Mouse (Mus musculus): Measurements from ENCODE around the gene Eif2b2. TPM values are rescaled to one million over a fixed set of nuclear protein-coding genes. Genes with fewer than 3 reads are reported as not detected.

The Eif2b2 gene
- polyA plus RNA-seq, 1 experiment from 2014 or later, result 108 TPM

DNA sequence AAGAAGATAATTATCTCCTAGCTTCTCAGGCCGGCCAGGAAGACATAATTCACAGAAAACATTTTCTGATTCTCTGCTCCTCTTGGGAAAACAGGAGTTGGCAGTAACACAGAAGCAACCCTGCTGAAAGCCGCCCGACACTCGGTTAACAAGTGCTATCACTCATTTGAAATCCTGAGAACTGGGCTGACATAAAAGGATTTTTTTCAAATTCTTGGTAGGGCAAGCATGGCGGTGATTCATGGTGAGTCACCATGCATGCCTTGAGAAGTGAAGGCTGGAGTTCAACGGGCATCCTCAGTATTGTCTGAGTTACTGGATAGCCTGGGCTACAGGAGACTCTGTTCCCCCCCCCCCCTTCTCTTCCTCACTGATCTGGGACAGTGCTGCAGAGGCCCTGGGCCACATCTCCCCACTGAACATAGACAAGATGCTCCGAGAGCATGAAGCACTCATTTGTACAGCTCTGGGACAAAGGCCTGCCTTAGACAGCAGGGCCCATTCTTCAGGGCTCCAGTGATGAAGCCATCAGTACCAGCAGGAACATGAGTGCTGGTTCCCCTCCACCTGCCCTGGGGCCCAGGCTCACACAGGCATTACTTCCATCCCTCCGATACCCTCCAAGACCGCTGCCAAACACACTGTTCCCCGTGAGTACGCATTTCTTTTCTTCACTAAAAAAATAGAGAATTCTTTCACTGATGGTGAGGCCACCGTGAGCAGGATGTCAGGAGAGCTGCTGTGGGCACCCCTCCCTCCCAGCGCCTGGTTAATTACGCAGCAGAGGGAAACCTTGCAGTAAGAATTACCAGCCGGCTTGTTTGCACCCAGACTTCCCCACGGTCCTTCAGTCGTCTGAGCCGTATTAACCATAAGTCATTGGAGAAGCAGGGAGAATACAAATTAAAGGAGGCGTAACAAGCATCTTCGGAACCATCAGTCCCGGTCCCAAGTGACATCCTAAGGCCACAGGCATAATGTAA lies 14.4 kb downstream of the Eif2b2 start:
- Histone ChIP-seq H3K27ac (ENCODE audit: low read length) (peak overlapping the region; percentile 50; the same call in 1 of the 2 replicates), H3K4me1 (ENCODE audit: insufficient read depth, low read length) (peaks cover 28% of the 10 kb centered on the region), H3K36me3 (ENCODE audit: insufficient read depth, low read length) (no peaks in the 10 kb centered on the region), H3K4me2 (replicated peaks; ENCODE audit: low read depth, low read length) (no peak overlapping the region), H3K27me3 (ENCODE audit: insufficient read depth, low read length) (no peaks in the 10 kb centered on the region), H3K4me3 (ENCODE audit: low read length) (no peak overlapping the region), H3K9ac (replicated peaks; ENCODE audit: low read length) (no peak overlapping the region), H3K9me3 (ENCODE audit: low read length) (no peaks in the 10 kb centered on the region)
- 0 out of 2 replicates have a peak, but pooled peaks have one; percentile 34 for ATAC-seq (ENCODE audit: low FRiP score, low TSS enrichment)
- 47% methylated on average over 21 of the region's 21 CpGs for WGBS

DNA sequence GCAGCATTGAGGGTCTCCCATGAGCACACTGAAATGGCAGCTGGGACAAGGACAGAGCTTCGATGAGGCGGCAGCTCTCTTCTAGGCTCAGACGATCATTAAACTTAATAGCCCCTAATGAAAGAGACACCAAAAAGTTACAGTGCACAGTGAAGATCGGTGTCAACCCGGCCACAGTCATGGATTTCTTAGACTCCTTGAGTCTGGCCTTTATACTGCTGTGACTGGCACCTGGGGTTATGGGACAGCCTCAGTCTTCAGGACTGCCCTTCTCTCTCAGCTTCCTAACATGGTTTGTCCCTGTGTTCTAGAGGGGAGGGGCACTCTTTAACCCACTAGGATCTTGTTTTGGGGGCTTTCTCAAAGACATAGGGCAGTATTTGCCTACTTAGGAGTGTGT lies 18.3 kb downstream of the Eif2b2 start:
- Histone ChIP-seq H3K27ac (ENCODE audit: low read length) (no peak overlapping the region), H3K4me1 (ENCODE audit: insufficient read depth, low read length) (peaks cover 20% of the 10 kb centered on the region), H3K27me3 (ENCODE audit: insufficient read depth, low read length) (no peaks in the 10 kb centered on the region), H3K36me3 (ENCODE audit: insufficient read depth, low read length) (no peaks in the 10 kb centered on the region), H3K9me3 (ENCODE audit: low read length) (no peaks in the 10 kb centered on the region), H3K4me2 (replicated peaks; ENCODE audit: low read depth, low read length) (no peak overlapping the region), H3K4me3 (ENCODE audit: low read length) (no peak overlapping the region), H3K9ac (replicated peaks; ENCODE audit: low read length) (no peak overlapping the region)
- 0 out of 2 replicates have a peak, but pooled peaks have one; percentile 63 for ATAC-seq (ENCODE audit: low FRiP score, low TSS enrichment)
- WGBS, result 27% methylated on average over 5 of the region's 5 CpGs

- no peak overlapping the region for H3K9ac ChIP-seq (replicated peaks; ENCODE audit: low read length)
- 81% methylated on average over 3 of the region's 3 CpGs for WGBS
- no peak for ATAC-seq (ENCODE audit: low FRiP score, low TSS enrichment)
- no peak overlapping the region for H3K27ac ChIP-seq (ENCODE audit: low read length)
- H3K9me3 ChIP-seq (ENCODE audit: low read length), result peaks cover 12% of the 10 kb centered on the region
- no peaks in the 10 kb centered on the region for H3K27me3 ChIP-seq (ENCODE audit: insufficient read depth, low read length)
- H3K4me3 ChIP-seq (ENCODE audit: low read length), result no peak overlapping the region
- peaks cover 6% of the 10 kb centered on the region for H3K36me3 ChIP-seq (ENCODE audit: insufficient read depth, low read length)
- H3K4me1 ChIP-seq (ENCODE audit: insufficient read depth, low read length), result peaks cover 4% of the 10 kb centered on the region; the same call in 1 of the 2 replicates
- no peak overlapping the region for H3K4me2 ChIP-seq (replicated peaks; ENCODE audit: low read depth, low read length)
These were observed 32.8 kb downstream of the Eif2b2 start for GRCm38 (mm10) chr12:85252083-85252482.

DNA sequence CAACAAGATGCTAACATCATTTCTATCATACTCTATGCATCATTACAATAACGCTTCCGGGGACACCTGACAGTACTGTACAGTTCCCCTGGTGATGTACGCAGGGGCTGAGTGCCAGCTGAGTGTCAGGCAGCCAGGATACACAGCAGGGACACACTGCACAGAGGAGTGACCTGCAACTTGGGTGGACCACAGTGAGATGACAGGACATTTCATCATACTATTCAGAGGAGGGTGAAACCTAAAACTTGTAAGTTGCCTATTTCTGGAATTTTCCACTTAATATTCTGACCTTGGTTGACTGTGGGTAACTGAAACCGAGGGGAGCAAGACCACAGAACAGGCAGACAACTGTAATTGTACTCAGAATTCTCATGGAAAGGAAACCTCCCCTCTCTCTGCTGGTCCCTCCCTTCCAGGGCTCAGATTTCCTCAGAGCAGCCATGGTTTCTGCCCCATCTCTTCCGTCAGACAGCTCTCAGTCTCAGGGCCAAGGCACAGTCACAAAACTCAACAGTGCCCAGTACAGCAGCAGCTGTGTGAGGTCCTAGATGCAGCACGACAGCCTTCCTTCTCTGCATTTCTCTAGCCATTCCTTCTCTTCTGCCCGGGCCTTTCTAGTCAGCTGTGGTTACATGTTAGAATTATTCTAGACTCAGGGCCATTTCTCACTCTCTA lies 36.9 kb downstream of the Eif2b2 start:
- WGBS, result 38% methylated on average over 7 of the region's 7 CpGs
- peak; percentile 86 for ATAC-seq (ENCODE audit: low FRiP score, low TSS enrichment)

DNA sequence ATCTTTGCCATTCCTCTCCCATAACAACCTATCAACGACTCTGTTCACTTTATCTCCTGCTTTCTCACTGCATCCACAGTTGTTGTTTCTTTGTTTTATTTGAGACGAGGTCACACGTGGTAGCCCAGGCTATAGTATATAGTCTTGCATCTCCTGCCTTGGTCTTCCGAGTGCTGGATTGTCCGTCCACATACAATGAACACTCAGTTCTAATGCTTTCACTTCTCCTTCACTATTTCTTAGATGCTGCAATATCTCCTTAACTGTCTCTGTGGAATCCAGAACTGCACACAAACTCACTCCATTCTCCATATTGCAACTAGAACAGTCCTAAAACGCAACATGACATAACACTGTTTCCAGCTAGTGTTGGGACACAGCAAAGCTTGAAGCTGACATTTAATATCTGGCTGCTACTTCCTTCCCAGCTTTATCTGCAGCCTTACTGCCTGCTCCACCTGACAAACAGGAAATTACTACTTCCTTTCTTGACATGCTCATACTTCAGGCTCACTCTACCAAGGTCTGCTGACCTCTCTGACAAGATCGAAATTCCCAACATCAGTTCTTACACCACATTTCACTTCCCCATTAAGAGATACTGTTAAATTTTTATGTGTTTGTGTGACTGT lies 37.8 kb downstream of the Eif2b2 start:
- 52% methylated on average over 7 of the region's 7 CpGs for WGBS

More for the DNA sequence above, 36.9 kb downstream of the Eif2b2 start:
- H3K27ac ChIP-seq (ENCODE audit: low read length), result peak overlapping the region; percentile 59; the same call in 1 of the 2 replicates
- no peak overlapping the region for H3K4me2 ChIP-seq (replicated peaks; ENCODE audit: low read depth, low read length)
- H3K9ac ChIP-seq (replicated peaks; ENCODE audit: low read length), result no peak overlapping the region
- 0 out of 2 replicates have a peak, but pooled peaks cover 4% of the 10 kb centered on the region for H3K36me3 ChIP-seq (ENCODE audit: insufficient read depth, low read length)
- H3K4me3 ChIP-seq (ENCODE audit: low read length), result no peak overlapping the region
- H3K9me3 ChIP-seq (ENCODE audit: low read length), result no peaks in the 10 kb centered on the region
- H3K4me1 ChIP-seq (ENCODE audit: insufficient read depth, low read length), result peaks cover 7% of the 10 kb centered on the region; the same call in 1 of the 2 replicates
- no peaks in the 10 kb centered on the region for H3K27me3 ChIP-seq (ENCODE audit: insufficient read depth, low read length)

DNA sequence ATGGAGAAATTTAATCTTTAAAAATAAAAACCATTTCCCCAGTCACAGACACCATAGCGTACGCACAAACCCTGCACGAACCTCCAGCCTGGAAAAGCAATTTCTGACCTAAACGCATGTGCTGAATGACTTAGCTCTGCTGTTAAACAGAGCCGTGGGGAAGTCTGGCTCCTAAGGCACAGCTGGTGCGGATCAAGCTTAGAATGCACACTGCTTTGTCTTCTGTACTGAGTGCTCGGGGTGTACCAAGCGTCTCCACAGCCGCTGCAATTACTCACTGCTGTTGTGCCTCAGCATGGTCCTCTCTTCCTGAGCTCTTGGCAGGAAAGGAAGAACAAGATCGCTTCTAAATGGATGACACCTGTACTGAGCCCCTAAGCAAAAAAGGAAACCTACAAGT lies 43.2 kb downstream of the Eif2b2 start:
- 31% methylated on average over 10 of the region's 10 CpGs for WGBS
- Histone ChIP-seq H3K36me3 (ENCODE audit: insufficient read depth, low read length) (0 out of 2 replicates have a peak, but pooled peaks cover 4% of the 10 kb centered on the region), H3K27ac (ENCODE audit: low read length) (peak overlapping the region; percentile 11; the same call in 1 of the 2 replicates), H3K9ac (replicated peaks; ENCODE audit: low read length) (no peak overlapping the region), H3K27me3 (ENCODE audit: insufficient read depth, low read length) (no peaks in the 10 kb centered on the region), H3K4me1 (ENCODE audit: insufficient read depth, low read length) (peaks cover 19% of the 10 kb centered on the region), H3K9me3 (ENCODE audit: low read length) (no peaks in the 10 kb centered on the region), H3K4me2 (replicated peaks; ENCODE audit: low read depth, low read length) (no peak overlapping the region), H3K4me3 (ENCODE audit: low read length) (no peak overlapping the region)
- ATAC-seq (ENCODE audit: low FRiP score, low TSS enrichment), result peak; percentile 89

More for the DNA sequence above, 37.8 kb downstream of the Eif2b2 start:
- H3K27ac ChIP-seq (ENCODE audit: low read length), result peak overlapping the region; percentile 31
- no peaks in the 10 kb centered on the region for H3K27me3 ChIP-seq (ENCODE audit: insufficient read depth, low read length)
- no peak overlapping the region for H3K4me3 ChIP-seq (ENCODE audit: low read length)
- H3K4me1 ChIP-seq (ENCODE audit: insufficient read depth, low read length), result peaks cover 7% of the 10 kb centered on the region; the same call in 1 of the 2 replicates
- no peak for ATAC-seq (ENCODE audit: low FRiP score, low TSS enrichment)
- no peak overlapping the region for H3K4me2 ChIP-seq (replicated peaks; ENCODE audit: low read depth, low read length)
- H3K36me3 ChIP-seq (ENCODE audit: insufficient read depth, low read length), result 0 out of 2 replicates have a peak, but pooled peaks cover 4% of the 10 kb centered on the region
- no peaks in the 10 kb centered on the region for H3K9me3 ChIP-seq (ENCODE audit: low read length)
- no peak overlapping the region for H3K9ac ChIP-seq (replicated peaks; ENCODE audit: low read length)

- Histone ChIP-seq H3K36me3 (ENCODE audit: insufficient read depth, low read length) (peaks cover 4% of the 10 kb centered on the region; the same call in 1 of the 2 replicates), H3K9ac (replicated peaks; ENCODE audit: low read length) (no peak overlapping the region), H3K4me2 (replicated peaks; ENCODE audit: low read depth, low read length) (no peak overlapping the region), H3K27ac (ENCODE audit: low read length) (no peak overlapping the region), H3K4me1 (ENCODE audit: insufficient read depth, low read length) (peaks cover 19% of the 10 kb centered on the region), H3K27me3 (ENCODE audit: insufficient read depth, low read length) (no peaks in the 10 kb centered on the region), H3K4me3 (ENCODE audit: low read length) (no peak overlapping the region), H3K9me3 (ENCODE audit: low read length) (no peaks in the 10 kb centered on the region)
- 0 out of 2 replicates have a peak, but pooled peaks have one; percentile 27 for ATAC-seq (ENCODE audit: low FRiP score, low TSS enrichment)
- 69% methylated on average over 5 of the region's 5 CpGs for WGBS
These were observed 43.9 kb downstream of the Eif2b2 start for GRCm38 (mm10) chr12:85263190-85263589.

DNA sequence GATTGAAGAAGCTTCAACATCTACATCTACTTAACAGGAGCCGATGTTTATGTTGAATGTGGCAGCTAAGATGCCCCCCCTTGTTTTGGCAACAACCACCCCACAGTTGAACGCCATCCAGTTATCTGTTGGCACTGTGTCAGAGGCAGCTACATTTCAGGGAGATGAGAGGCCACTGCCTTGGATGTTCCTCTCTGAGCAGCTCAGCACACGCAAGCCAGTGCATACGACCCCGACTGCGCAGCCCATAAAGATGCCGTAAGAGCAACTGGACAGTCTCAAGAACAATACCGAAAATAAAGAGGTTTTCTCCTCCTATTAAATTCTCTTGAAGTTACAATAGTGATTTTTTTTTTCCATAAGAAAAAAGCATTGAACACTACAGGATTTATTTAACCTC lies 45.2 kb downstream of the Eif2b2 start:
- Histone ChIP-seq H3K27me3 (ENCODE audit: insufficient read depth, low read length) (no peaks in the 10 kb centered on the region), H3K4me2 (replicated peaks; ENCODE audit: low read depth, low read length) (no peak overlapping the region), H3K9me3 (ENCODE audit: low read length) (no peaks in the 10 kb centered on the region), H3K4me3 (ENCODE audit: low read length) (no peak overlapping the region), H3K9ac (replicated peaks; ENCODE audit: low read length) (no peak overlapping the region), H3K4me1 (ENCODE audit: insufficient read depth, low read length) (peaks cover 19% of the 10 kb centered on the region), H3K27ac (ENCODE audit: low read length) (no peak overlapping the region), H3K36me3 (ENCODE audit: insufficient read depth, low read length) (no peaks in the 10 kb centered on the region; the same call in 1 of the 2 replicates)
- no peak for ATAC-seq (ENCODE audit: low FRiP score, low TSS enrichment)
- WGBS, result 53% methylated on average over 8 of the region's 8 CpGs

- no peak overlapping the region for H3K9ac ChIP-seq (replicated peaks; ENCODE audit: low read length)
- H3K4me3 ChIP-seq (ENCODE audit: low read length), result no peak overlapping the region
- H3K27ac ChIP-seq (ENCODE audit: low read length), result peak overlapping the region; percentile 36; the same call in 1 of the 2 replicates
- no peaks in the 10 kb centered on the region for H3K27me3 ChIP-seq (ENCODE audit: insufficient read depth, low read length)
- whole genome bisulfite sequencing, result 23% methylated on average over 7 of the region's 7 CpGs
- no peaks in the 10 kb centered on the region; the same call in 1 of the 2 replicates for H3K36me3 ChIP-seq (ENCODE audit: insufficient read depth, low read length)
- peaks cover 20% of the 10 kb centered on the region for H3K4me1 ChIP-seq (ENCODE audit: insufficient read depth, low read length)
- no peaks in the 10 kb centered on the region for H3K9me3 ChIP-seq (ENCODE audit: low read length)
- no peak for ATAC-seq (ENCODE audit: low FRiP score, low TSS enrichment)
- H3K4me2 ChIP-seq (replicated peaks; ENCODE audit: low read depth, low read length), result no peak overlapping the region
These were observed 45.7 kb downstream of the Eif2b2 start for GRCm38 (mm10) chr12:85264940-85265339.

All from kidney, embryonic 16.5 days (tissue).